In the genomic region with DNA sequence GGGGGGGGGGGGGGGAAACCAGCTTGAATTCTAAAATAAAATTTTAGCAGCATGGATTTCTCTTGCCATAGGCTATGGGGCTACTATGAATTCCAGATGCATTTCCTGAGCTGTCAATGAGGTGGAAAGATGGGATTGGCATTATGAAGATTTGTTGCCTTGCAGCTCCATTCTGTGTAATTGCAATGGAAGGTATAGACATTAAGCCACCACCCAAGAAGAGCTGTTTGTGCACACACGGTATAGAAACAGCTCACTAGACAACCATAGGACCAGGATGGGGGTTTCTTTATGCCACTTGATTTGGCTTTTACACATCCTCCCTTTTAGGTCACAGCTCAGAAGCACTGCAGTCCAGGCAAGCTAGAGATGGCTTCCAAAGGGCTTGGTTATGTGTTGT, we compare ENCODE assay signal across 25 mouse cellular contexts.
A peak's percentile ranks its signal among the peaks of the same experiment; 100 is the strongest.
DNase-seq lines count a peak whose midpoint lies in the region; ATAC-seq and TF ChIP-seq lines count a peak whose summit lies in the region.
"Had no signal": no experiment of that assay in that cellular context is flagged by ENCODE, and none has a peak within 500 bp of the region (broad histone marks: within the 10 kb centered on the region; RNA-seq: fewer than 3 reads in every experiment).

No protein-coding gene starts in this region.

- H3K36me3 ChIP-seq in hindbrain, embryonic 15.5 days: no peaks in the 10 kb centered on the region
- no peaks in the 10 kb centered on the region for H3K36me3 ChIP-seq in hindbrain, embryonic 12.5 days
- H3K36me3 ChIP-seq in midbrain, postnatal 0 days (ENCODE audit: insufficient read depth, low read length): no peaks in the 10 kb centered on the region
- no peaks in the 10 kb centered on the region for H3K36me3 ChIP-seq in embryonic facial prominence, embryonic 10.5 days (replicated peaks)
- H3K36me3 ChIP-seq: embryonic facial prominence, embryonic 15.5 days; kidney, embryonic 15.5 days; limb, embryonic 13.5 days; lung, embryonic 15.5 days had no signal

- H3K9ac ChIP-seq in hindbrain, embryonic 15.5 days: no peak overlapping the region
- no peak overlapping the region for H3K9ac ChIP-seq in hindbrain, embryonic 12.5 days
- H3K9ac ChIP-seq in midbrain, postnatal 0 days (replicated peaks; ENCODE audit: low read length, poor library complexity, severe bottlenecking): no peak overlapping the region
- H3K9ac ChIP-seq: embryonic facial prominence, embryonic 15.5 days; kidney, embryonic 15.5 days; limb, embryonic 13.5 days; lung, embryonic 15.5 days had no signal

- peak overlapping the region; percentile 44; the same call in 1 of the 2 replicates for H3K27ac ChIP-seq in hindbrain, embryonic 15.5 days (replicated peaks)
- no peak overlapping the region for H3K27ac ChIP-seq in hindbrain, embryonic 12.5 days
- 0 out of 2 replicates have a peak overlapping the region, but pooled peaks have one; percentile 47 for H3K27ac ChIP-seq in midbrain, postnatal 0 days (ENCODE audit: low read depth, low read length)
- H3K27ac ChIP-seq in embryonic facial prominence, embryonic 10.5 days (replicated peaks): no peak overlapping the region
- H3K27ac ChIP-seq: embryonic facial prominence, embryonic 15.5 days; forebrain, embryonic 13.5 days; kidney, embryonic 15.5 days; limb, embryonic 13.5 days; lung, embryonic 15.5 days had no signal

- no peak for TF ChIP-seq CTCF in midbrain, postnatal 0 days (IDR thresholded peaks at IDR 0.05)

- peaks cover 15% of the 10 kb centered on the region for H3K4me1 ChIP-seq in hindbrain, embryonic 15.5 days (replicated peaks)
- H3K4me1 ChIP-seq in hindbrain, embryonic 12.5 days: peaks cover 3% of the 10 kb centered on the region; the same call in 1 of the 2 replicates
- no peaks in the 10 kb centered on the region for H3K4me1 ChIP-seq in midbrain, postnatal 0 days (ENCODE audit: insufficient read depth, low read length)
- H3K4me1 ChIP-seq in embryonic facial prominence, embryonic 10.5 days: 0 out of 2 replicates have a peak, but pooled peaks cover 3% of the 10 kb centered on the region
- H3K4me1 ChIP-seq: embryonic facial prominence, embryonic 15.5 days; lung, embryonic 15.5 days had no signal

- 39% methylated on average over 1 of the region's 1 CpGs for WGBS in hindbrain, embryonic 15.5 days
- WGBS in hindbrain, embryonic 12.5 days: 76% methylated on average over 1 of the region's 1 CpGs
- 46% methylated on average over 1 of the region's 1 CpGs for WGBS in midbrain, postnatal 0 days
- 67% methylated on average over 1 of the region's 1 CpGs for WGBS in embryonic facial prominence, embryonic 10.5 days

- DNase-seq in retina, embryonic 14.5 days (ENCODE audit: low spot score): peak; percentile 6
- no peak for DNase-seq in retina, postnatal 1 day
- DNase-seq in midbrain, postnatal 0 days (ENCODE audit: low spot score): no peak
- DNase-seq in gastrocnemius, postnatal 10 days: no peak
- no peak for DNase-seq in embryonic facial prominence, embryonic 10.5 days (ENCODE audit: low spot score)
- DNase-seq: adrenal gland, postnatal 25 days; cerebellum, adult 2 months; cerebellum, postnatal 14 days; gastrocnemius, postnatal 36 days; heart, adult 18-20 months; heart, postnatal 36 days; kidney, adult 11 months; kidney, postnatal 25 days; right cerebral cortex, postnatal 14 days had no signal

- no peak for ATAC-seq in hindbrain, embryonic 15.5 days (ENCODE audit: low FRiP score, low read depth)
- ATAC-seq in hindbrain, embryonic 12.5 days (ENCODE audit: low FRiP score): no peak
- ATAC-seq in midbrain, postnatal 0 days (ENCODE audit: low FRiP score): no peak
- ATAC-seq: CD4-positive, CD25-positive, alpha-beta regulatory T cell, adult 4 months; inflammation-experienced regulatory T-cells, adult 6 months had no signal

- no peaks in the 10 kb centered on the region for H3K27me3 ChIP-seq in hindbrain, embryonic 15.5 days
- H3K27me3 ChIP-seq in hindbrain, embryonic 12.5 days: no peaks in the 10 kb centered on the region
- H3K27me3 ChIP-seq in midbrain, postnatal 0 days (ENCODE audit: insufficient read depth, low read length): no peaks in the 10 kb centered on the region
- no peaks in the 10 kb centered on the region for H3K27me3 ChIP-seq in embryonic facial prominence, embryonic 10.5 days (replicated peaks; ENCODE audit: low read depth, poor library complexity, severe bottlenecking)
- H3K27me3 ChIP-seq: embryonic facial prominence, embryonic 15.5 days; forebrain, embryonic 13.5 days; kidney, embryonic 15.5 days; limb, embryonic 13.5 days; lung, embryonic 15.5 days had no signal

- no peaks in the 10 kb centered on the region for H3K9me3 ChIP-seq in hindbrain, embryonic 15.5 days
- H3K9me3 ChIP-seq in hindbrain, embryonic 12.5 days (replicated peaks): no peaks in the 10 kb centered on the region
- H3K9me3 ChIP-seq in midbrain, postnatal 0 days (ENCODE audit: low read length): no peaks in the 10 kb centered on the region
- H3K9me3 ChIP-seq in embryonic facial prominence, embryonic 10.5 days: no peaks in the 10 kb centered on the region
- H3K9me3 ChIP-seq: embryonic facial prominence, embryonic 15.5 days; forebrain, embryonic 13.5 days; kidney, embryonic 15.5 days; limb, embryonic 13.5 days; lung, embryonic 15.5 days had no signal

- no peak overlapping the region for H3K4me2 ChIP-seq in hindbrain, embryonic 15.5 days
- no peak overlapping the region for H3K4me2 ChIP-seq in hindbrain, embryonic 12.5 days (replicated peaks)
- H3K4me2 ChIP-seq in midbrain, postnatal 0 days (ENCODE audit: low read depth, low read length, poor library complexity, severe bottlenecking): no peak overlapping the region
- H3K4me2 ChIP-seq: embryonic facial prominence, embryonic 15.5 days; heart, embryonic 11.5 days; kidney, embryonic 15.5 days; limb, embryonic 13.5 days; liver, embryonic 11.5 days; lung, embryonic 15.5 days had no signal

- H3K4me3 ChIP-seq in hindbrain, embryonic 15.5 days: no peak overlapping the region
- H3K4me3 ChIP-seq in hindbrain, embryonic 12.5 days: no peak overlapping the region
- no peak overlapping the region for H3K4me3 ChIP-seq in midbrain, postnatal 0 days (ENCODE audit: low read depth, low read length)
- no peak overlapping the region for H3K4me3 ChIP-seq in embryonic facial prominence, embryonic 10.5 days
- H3K4me3 ChIP-seq: embryonic facial prominence, embryonic 15.5 days; forebrain, embryonic 13.5 days; kidney, embryonic 15.5 days; limb, embryonic 13.5 days; lung, embryonic 15.5 days had no signal

Comparison
In these comparisons a context has a peak if more than half of its experiments do, and no peak if none do; other contexts are left out.
1. H3K27ac ChIP-seq: peak in hindbrain, embryonic 15.5 days (single experiment) and midbrain, postnatal 0 days (single experiment); none in hindbrain, embryonic 12.5 days (single experiment) and embryonic facial prominence, embryonic 10.5 days (single experiment).